Mouse (Mus musculus) adrenal gland, postnatal 36 days (tissue): Measurements from ENCODE around the gene Parvb. TPM values are rescaled to one million over a fixed set of nuclear protein-coding genes. Genes with fewer than 3 reads are reported as not detected.

ENCODE experiments used
- DNase-seq, 2 experiments: peaks; one replicate each; pipeline ENCODE4 v3.0.0; 2021; ENCODE audit warnings: mixed read lengths in 1 of 2
- total RNA-seq, 2 experiments: library from RNA; stranded (reverse); gene quantifications; 2 replicates each; pipeline ENCODE4 v1.2.3; 2021

The Parvb gene
- total RNA-seq, 2 experiments from 2014 or later: 18.0 to 24.1 TPM

- DNase-seq: no peak
Measured at GRCm38 (mm10) chr15:84291097-84291496, 59.3 kb downstream of the Parvb start.

GRCm38 (mm10) chr15:84293590-84293989, 61.7 kb downstream of the Parvb start:
- DNase-seq: no peak

- DNase-seq: no peak
Measured at GRCm38 (mm10) chr15:84294391-84294790, 62.5 kb downstream of the Parvb start.

DNA sequence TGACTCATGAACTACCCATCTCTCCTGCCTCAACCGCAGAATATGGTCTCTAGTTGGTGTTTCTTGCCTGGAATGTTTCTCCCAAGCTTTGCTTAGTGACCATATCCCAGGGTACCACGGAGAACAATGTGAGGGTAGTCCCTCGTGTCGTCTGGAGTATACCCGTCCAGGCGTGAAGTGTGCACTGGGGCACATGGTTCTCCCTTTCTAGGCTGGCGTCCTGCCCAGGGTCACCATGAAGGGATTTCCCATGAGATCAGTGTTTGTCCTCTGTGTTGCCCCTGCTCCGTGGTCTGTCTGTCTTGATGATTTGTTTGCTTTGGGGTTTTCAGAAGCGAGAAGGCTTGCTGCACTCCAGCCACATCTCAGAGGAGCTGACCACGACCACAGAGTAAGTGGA, 63.4 kb downstream of the Parvb start:
- peak; percentile 27 to 35 for DNase-seq

GRCm38 (mm10) chr15:84297454-84297853, 65.6 kb downstream of the Parvb start:
- no peak for DNase-seq

DNA sequence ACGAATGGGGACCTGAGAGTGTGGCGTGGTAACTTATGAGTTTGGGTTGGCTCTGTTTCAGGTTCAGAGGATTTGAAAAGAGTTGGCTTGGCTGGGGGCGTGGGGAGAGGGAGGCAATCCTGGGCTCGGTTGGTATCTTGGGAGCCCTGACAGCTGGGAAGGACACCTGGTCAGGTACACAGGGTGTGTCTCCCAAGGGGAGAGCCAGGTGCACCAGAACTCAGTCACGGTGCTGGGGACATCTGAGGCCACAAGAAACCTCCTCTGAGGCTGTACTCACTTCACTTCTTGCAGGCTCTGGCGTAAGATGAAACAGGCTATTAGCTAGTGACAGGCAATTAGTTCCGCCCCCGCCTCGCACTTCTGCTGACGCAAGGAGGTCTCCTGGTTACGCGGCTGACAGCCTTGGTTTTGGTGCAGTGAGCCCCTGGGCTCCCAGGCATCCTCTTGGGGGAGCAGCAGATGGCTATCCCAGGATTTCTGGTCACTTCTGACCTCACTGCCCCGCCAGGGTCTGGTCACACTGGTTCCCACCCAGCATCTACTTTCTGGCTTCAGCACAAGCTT, 67.0 kb downstream of the Parvb start:
- DNase-seq: peak in 1 of 2 experiments; percentile 25

- DNase-seq: no peak
Measured at GRCm38 (mm10) chr15:84299662-84300333, 68.0 kb downstream of the Parvb start.

- DNase-seq: no peak
Measured at GRCm38 (mm10) chr15:84300591-84300990, 68.7 kb downstream of the Parvb start.

- DNase-seq: peak; percentile 41 to 64
Measured at GRCm38 (mm10) chr15:84301026-84301425, 69.2 kb downstream of the Parvb start.

- DNase-seq: no peak
Measured at GRCm38 (mm10) chr15:84301641-84302420, 70.0 kb downstream of the Parvb start.

GRCm38 (mm10) chr15:84303264-84303663, 71.4 kb downstream of the Parvb start:
- no peak for DNase-seq

DNA sequence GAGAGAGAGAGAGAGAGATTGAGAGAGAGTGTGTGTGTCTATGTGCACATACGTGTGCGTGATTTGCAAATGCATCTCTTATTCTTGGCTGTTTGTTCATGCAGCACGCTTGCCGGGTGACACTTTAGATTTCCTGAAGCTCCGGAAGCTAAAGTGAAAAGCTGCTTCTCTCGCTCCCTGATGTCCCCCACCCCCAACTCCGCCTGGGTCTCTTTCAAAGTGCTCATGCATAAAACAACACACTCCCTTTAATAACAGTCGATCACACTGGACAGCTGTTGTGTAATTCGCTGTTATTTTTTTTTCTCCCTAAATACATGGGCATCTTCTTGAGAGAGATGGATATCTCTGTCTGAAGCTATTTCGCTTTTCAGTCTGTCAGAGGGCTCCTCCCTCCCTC, 73.5 kb downstream of the Parvb start:
- DNase-seq: no peak

DNA sequence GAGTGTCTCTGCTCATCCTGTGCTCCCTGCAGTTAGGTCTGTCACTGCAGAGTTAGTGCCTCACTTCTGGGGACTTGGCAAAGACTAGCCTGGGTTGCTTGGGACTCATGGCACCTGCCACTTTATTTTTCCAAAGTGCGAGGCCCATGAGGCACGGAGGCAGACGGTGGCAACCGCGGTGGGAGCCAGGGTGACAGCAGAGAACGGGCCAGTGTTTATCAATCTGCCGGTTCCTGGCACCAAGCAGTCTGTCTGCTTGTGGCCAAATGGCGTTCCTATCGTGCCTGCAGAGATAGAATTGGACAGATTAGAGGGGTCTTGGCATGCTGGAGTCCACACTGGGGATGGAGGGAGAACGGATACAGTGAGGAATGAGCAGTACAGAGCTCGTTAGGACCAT, 78.4 kb downstream of the Parvb start:
- no peak for DNase-seq

DNA sequence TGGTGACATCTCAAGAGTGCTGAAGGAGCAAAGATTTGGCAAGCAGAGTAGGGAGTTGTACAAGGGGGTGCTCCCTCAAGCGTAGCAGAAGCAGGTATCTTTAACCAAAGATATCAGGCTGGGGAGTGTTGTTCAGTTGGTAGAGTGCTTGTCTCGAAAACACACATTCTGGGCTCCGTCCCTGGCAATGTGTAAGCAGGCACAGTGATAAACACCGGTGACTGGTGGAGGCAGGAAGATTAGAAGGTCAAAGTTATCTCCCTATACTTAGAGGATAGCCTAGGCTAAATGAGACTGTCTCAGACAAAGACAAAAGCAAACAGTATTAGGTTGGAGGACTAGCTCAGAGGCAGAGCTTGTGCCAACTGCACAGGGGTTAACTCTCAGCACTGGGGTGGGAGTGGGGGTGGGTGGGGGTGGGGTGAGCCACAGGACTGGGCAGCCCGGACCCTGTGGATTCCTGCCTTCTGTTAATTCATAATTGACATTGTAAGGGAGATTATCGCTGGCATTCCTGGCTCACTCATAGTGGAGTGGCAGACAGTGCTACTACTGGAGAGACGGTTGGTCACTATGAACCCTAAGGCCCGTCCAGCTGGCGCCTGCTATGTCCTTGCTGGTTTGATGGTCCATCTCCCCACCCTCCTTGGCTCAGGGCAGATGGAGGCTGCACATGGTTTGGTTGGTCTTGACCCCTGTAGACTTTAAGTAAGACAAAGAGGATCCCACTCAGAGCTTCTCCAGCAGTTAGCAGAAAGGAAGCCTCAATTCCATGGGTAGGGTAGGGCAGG, 79.6 kb downstream of the Parvb start:
- DNase-seq: no peak

DNA sequence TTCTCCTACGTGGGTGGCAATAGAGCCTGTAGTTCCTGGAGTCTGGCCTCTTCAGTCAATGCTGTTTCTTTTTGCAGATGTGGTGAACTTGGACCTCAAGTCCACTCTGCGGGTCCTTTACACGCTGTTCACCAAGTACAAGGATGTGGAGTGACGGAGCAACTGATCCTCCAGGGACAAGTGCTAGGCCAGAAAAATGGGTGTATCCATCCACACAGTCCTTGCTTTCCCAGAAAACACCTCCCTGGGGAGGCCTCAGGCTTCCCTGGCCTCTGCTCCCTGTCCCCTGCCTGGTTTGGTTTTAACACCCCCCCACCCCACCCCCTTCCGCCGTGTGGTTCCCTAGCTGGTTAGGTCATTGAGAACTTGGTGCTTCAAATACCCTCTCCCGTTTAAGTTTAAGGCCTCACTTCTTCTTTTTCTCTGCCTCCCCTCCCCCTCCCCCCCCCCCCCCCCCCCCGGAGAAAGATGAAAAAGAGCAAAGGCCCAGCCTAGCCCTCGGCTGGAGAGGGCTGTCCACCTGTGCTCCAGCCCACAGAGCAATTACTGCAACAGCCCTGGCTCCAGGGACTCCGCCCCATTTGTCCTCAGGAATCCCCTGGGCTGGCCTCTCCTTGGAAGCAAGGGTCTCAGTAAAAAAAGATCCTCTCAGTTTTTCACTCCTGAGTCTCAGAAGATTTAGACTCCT, 81.2 kb downstream of the Parvb start:
- DNase-seq: no peak

DNA sequence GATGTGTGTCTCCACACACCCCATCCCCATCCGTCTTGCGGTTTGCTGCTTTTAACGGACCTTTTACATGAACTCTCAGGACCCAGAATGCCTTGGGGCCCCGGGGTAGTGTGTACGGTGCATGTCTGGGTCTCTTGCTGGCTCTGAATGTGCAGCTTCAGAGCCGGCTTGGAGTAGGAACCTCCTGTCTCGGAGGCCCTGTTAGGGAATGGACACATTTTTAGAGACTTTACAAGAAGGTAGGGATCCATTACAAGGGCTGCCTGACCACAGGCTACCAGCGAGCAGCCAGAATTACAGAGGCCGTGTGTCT, 81.7 kb downstream of the Parvb start:
- no peak for DNase-seq

DNA sequence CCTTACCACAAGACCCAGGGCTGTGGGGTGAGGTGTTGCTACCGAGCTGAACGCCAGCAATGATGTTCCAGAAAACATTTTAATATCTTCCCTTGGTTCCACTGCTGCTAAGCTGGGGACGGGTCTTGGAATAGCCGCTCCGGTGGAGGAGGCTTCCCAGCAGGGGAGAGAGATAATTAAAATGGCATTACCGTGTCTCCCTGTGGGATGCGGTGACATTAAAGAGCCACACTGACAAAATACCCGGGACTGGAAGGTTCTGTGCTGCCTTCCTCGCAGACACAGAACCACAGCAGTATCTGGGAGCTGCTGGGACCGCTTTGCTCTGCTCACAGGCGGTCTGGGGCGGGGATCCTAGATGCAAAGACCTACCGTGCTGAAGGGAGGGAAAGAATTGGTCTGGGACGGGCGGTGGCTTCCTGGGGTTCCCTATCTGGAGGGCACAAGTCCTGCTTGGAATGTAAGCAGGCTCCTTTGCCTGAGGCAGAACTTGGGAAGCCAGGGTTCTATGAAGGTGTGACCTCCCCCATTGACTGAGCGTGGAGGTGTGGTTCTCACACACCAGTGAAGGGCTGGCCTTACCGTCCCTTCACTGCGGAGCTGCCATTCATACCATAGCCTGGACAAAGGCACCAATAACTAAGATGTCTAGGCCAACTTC, 82.7 kb downstream of the Parvb start:
- DNase-seq: no peak

- DNase-seq: no peak
Measured at GRCm38 (mm10) chr15:84315276-84316046, 83.6 kb downstream of the Parvb start.

- no peak for DNase-seq
Measured at GRCm38 (mm10) chr15:84319393-84319792, 87.5 kb downstream of the Parvb start.

- no peak for DNase-seq
Measured at GRCm38 (mm10) chr15:84321544-84322174, 89.8 kb downstream of the Parvb start.
